Mouse (Mus musculus): ENCODE measurements at regions not wholly inside any gene's neighbourhood (a gene's known extent, or its start where the extent isn't known, plus 50 kb on each side); places are given as distances from the start of the nearest gene placed in this dataset.

DNA sequence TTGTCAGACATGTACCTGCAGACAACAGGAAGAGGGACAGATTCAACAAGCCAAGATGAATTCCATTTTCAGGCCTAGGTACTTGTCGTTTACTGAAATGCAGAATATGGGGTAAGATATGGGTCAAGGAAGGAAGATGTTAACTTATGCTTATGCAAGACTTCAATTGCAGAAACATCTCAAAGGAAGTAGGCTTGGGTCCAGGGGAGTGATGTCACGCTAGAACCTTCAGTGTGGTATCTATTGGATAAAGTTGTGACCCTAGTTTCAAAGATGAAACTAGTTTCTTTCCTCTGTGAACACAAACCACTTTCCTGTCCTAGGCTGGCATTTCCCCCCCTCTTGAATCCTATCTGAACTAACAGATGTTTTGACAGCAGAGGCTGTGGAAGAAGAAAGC is 50.5 kb upstream of the Rbpj start:
- in situ Hi-C loops (cut with MboI; ENCODE audit: low pct_unique_long_range_greater_than_20kb in 1 of 2, low sequenced_read_pairs in 2 of 2, unreplicated experiment in 1 of 2) = no loop called here

Measured in mouse embryonic stem cell (cell line).